Mouse (Mus musculus) adrenal gland, adult 18-20 months (tissue): ENCODE results near the gene Zfpm1. TPM values are rescaled to one million over a fixed set of nuclear protein-coding genes. Genes with fewer than 3 reads are reported as not detected.

Experiments used
- DNase-seq, 2 experiments: peaks; one replicate each; pipeline ENCODE4 v3.0.0; 2021 to 2022; ENCODE audit warnings: low spot score in 2 of 2
- total RNA-seq, 2 experiments: library from RNA; stranded (reverse); gene quantifications; 1 replicate in 1 of 2; 2 replicates in 1 of 2; pipeline ENCODE4 v1.2.3; 2021

Gene Zfpm1
- total RNA-seq, 2 experiments from 2014 or later = 11.8 to 14.2 TPM

GRCm38 (mm10) chr8:122274651-122275391 is 7.1 kb upstream of the Zfpm1 start:
- DNase-seq = no peak

DNA sequence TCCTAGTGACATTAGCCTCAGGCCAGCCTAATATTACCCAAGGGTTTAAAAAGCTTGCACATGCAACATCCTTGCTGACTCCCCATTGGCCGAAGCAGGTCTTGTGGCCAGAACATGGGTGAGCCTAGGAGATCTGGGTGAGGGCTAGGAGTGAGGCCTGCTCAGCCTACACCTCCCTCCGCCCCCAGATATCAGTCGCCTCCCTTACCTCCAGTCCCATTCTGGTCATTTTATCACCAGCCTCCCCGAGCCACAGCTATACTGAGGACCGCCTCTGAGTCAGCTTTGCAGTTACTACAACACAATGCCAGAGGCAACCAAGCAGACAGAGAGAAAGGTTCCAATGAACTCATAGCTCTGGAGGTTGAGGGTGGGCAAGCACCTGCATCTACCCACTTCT is 5.6 kb upstream of the Zfpm1 start:
- no peak for DNase-seq

DNA sequence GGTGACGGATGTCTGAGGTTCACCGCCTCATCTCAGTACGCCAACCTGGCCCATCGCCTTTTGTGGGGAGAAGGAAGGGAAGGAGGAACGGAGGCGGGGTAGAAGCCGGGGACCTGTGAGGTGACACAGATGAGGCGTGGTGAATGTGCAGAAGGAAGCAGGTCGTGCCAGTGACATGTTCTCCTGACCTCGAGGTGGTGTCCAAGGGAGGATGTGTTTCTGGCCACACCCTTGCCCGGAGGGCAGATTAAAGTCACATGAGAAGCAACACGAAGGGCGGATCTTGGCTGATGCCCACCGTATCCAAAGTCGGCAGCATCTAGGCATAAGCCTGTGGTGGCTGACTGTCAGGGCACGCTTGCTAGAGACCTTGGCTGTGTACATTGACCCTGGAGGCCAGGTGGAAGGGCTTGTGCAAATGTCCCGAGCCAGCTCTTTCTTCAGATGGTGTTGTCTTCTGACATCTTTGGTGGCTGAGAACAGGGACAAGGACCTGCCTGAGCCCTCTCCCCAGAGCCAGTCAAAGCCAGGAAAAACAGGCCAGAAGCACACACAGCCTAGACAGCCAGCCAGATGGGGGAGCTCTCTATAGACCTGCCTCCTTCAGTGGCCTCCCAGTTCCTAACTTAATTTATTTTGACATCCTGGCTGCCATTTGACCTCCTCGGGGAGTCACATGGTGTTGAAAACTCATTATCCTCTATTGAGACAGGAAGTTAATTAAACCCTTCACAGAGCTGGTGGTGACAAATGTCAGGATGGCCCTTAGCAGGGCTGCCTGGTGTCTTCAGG is 4.5 kb upstream of the Zfpm1 start:
- no peak for DNase-seq

DNA sequence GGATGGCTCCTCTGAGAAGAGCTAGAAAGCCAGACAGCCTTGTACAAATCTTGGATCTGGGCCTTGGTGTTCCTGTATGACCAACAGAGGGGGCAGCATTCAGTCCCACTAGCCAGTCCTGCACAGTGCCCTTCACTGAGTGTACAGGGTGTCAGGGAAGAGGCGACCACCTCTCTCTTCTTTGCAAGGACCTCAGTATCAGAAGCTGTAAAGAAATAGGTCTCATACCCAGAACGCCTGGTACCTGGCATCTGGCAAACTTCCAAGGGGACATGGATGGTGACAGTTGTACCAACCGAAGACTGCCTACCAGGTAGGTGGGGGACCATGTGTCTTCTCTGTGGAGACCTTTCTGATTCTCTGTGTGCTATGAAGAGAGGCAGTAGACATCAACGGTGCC is 1.8 kb upstream of the Zfpm1 start:
- no peak for DNase-seq

GRCm38 (mm10) chr8:122280588-122281316 is 1.2 kb upstream of the Zfpm1 start:
- no peak for DNase-seq

DNA sequence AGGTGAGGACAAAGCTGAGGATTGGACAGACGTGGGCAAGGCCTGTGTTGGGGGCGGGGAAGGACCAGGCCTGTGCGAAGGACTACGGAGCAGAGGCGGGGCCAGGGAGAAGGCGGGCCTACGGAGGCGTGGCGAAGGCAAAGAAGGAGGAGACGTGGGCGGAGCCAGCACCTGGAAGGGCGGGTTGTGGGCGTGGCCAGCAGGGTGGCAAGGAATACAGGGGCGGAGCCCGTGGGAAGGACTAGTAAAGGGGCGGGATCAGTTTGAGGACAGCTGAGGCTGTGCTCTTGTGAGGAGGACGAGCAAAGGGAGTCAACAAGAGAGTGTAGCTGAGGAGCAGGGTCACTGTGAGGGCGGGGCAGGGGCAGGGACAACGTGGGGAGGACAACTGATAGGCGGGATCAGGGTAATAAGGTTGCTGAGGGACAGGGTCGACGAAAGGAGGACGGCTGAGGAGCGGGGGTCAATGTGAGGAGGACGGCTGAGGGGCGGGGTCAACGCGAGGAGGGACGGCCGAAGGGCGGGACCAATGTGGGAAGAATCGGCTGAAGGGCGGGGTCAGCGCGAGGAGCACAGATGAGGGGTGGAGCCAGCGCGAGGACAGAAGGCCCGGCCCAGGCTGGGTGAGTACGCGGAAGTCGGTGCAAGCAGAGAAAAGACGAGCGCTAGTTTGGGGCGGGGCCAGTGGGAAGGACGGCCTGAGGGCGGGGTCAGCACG is 465 bp upstream of the Zfpm1 start:
- peak; percentile 100 for DNase-seq

GRCm38 (mm10) chr8:122282501-122283355 is 787 bp downstream of the Zfpm1 start:
- DNase-seq = peak; percentile 34 to 60

DNA sequence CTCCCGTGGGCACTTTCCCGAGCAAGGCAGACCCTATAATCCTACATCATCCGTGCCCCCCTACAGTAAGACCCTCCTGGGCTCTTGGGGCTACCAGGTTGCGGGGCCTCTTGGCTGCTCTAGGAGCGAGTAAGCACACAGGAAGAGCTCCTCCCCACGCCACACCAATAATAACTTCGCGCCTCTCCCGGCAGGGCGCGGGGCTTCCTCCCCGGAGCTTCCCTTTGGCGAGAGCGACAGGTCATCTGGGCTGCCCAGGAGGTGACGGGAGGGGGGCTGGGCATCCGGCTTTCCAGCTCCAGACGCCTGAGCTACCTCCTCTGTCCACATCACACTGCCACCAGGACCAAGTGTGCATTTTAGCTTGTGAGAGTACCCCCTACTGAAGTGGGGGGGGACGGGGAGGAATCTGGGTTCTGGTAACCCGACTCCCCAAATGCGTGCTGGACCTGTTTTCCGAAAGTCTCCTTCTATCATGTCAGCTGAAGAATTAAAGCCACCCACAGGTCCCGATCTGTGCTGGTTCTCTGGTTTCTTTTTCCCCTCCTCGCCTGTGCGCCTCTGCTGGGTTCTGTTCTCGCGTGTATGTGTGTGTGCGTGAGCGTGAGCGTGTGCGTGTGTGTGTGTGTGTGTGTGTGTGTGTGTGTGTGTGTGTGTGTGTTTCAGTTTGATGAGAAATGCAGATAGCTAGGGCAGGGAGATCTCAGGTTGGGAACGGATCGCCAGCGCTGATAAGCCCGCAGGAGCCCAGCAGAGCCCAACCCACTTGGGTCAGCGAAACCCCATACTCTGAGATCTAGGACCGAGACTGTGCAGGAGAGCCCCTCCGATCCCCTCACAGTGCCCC is 1.6 kb downstream of the Zfpm1 start:
- peak; percentile 51 to 66 for DNase-seq

DNA sequence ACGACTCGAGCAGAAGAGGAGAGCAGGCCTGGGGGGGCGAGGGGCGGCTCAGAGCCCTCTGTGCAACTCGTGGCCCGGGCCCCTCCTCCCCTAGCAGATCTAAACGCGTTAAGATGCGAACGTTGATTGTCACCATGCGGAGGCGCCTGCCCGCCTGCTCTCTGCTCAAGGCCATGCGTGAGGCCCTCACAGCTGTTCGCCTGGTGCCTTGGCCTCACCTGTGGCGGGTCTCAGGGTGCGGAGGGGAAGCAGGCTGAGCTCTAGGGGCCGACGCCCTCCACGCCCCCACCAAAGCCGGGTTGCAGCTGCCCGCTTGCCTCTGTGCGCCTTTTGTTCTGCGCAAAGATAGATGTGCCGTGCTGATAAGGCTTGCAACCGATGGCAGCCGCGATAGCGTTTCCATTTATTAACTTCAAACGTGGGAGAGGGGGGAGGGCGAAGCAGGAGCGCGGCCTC is 2.3 kb downstream of the Zfpm1 start:
- peak in 1 of 2 experiments; percentile 40 for DNase-seq

DNA sequence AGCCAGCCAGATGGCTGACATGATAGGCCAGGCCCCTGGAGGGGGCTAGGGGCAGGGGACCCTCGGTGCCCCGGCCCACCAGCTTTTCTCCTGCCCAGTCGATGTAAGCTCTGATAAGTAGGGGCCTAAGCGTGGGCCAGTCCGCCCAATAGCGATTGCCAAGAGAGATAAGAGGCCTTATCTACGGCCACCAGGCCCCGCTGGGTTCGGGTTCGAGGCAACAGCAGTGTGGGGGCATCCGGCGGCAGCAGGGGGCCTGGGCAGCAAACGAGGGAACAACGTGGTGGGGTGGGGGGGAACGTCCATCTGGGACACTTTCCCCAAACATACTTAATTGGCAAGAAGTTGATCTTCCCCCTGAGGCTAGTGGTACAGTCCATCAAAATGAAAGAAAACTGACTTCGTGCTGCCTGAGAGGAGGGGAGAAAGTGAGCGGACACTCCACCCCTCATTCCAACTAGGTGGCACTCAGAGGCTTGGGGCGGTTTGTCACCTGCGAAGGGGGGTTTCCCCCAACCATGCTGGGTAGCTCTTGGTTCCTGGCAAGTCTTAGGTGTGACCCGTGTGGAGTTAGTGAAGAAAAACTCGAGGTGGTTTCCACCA is 2.8 kb downstream of the Zfpm1 start:
- no peak for DNase-seq

GRCm38 (mm10) chr8:122285727-122286126 is 3.8 kb downstream of the Zfpm1 start:
- DNase-seq = no peak

GRCm38 (mm10) chr8:122286899-122287298 is 5.0 kb downstream of the Zfpm1 start:
- no peak for DNase-seq

GRCm38 (mm10) chr8:122287742-122288141 is 5.8 kb downstream of the Zfpm1 start:
- no peak for DNase-seq

DNA sequence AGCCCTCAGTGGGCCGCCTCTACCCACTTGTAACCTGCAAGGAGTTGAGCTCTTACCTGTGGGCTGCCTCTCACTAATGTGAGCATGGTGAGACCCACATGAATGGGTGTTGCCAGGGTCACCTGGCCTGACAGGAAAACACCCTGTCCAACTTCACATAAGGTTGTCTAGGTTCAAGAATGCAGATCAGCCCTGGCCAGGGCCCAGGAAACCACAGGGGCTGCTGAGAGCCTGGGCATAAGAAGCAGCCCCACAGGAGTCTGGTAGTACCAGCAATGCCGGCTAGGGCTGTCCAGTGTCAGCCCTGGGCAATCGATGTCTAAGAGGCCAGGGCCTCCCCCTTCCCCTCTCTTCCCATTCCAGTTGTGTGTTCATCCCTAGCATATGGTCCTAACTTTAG is 6.4 kb downstream of the Zfpm1 start:
- no peak for DNase-seq

- DNase-seq = no peak
Observed at GRCm38 (mm10) chr8:122291075-122291474, 9.1 kb downstream of the Zfpm1 start.

- DNase-seq = no peak
Observed at GRCm38 (mm10) chr8:122291549-122291948, 9.6 kb downstream of the Zfpm1 start.

- no peak for DNase-seq
Observed at GRCm38 (mm10) chr8:122293484-122293883, 11.5 kb downstream of the Zfpm1 start.

GRCm38 (mm10) chr8:122294273-122294683 is 12.3 kb downstream of the Zfpm1 start:
- peak in 1 of 2 experiments; percentile 31 for DNase-seq

DNA sequence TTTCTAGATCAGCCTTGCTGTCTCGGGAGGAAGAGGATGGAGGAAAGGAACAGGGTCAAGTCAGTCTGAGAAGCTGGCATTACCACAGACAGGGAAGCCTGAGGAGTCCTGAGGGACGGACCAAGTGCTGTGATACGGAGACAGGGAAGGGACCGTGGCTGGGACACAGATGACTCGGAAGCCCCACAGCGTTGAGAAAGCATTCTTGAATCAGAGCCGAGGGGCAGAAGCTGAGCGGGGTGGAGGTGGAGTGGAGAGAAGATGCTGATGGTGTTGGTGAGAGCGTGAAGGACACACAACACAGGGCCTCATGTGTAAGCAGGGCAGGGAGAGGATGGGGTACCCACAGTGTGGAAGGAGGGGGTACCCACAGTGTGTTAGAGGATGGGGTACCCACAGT is 13.4 kb downstream of the Zfpm1 start:
- DNase-seq = no peak
